Mouse (Mus musculus) heart, adult 11 months (tissue): ENCODE data around the gene Sis.

Experiments used
- DNase-seq: peaks from one replicate; pipeline ENCODE4 v3.0.0; 2022

The Sis gene

DNA sequence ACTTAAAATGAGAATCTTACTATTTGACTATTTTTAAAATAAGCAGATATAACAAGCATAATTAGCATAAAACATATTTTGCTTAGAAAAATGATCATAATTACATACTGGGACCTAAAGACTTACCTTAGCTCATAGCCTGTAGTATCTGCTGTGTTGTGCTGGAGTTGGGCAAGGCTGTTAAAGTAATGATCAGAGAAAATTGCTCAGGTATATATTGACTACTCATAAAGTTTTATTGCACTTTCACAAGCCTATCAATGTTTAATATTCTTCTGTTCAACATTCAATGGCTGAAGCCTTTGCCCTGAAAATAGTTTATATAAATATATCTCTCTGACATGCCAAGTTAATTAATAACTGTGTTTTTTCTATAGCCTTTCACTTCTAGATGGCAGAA, at the start of gene Sis:
Gene Sis, minus strand, starts transcription at position 189 of the 400 bp plus-strand sequence.
- DNase-seq: no peak

GRCm38 (mm10) chr3:73006045-73006444, 38.4 kb upstream of the Sis start:
- DNase-seq: no peak

DNA sequence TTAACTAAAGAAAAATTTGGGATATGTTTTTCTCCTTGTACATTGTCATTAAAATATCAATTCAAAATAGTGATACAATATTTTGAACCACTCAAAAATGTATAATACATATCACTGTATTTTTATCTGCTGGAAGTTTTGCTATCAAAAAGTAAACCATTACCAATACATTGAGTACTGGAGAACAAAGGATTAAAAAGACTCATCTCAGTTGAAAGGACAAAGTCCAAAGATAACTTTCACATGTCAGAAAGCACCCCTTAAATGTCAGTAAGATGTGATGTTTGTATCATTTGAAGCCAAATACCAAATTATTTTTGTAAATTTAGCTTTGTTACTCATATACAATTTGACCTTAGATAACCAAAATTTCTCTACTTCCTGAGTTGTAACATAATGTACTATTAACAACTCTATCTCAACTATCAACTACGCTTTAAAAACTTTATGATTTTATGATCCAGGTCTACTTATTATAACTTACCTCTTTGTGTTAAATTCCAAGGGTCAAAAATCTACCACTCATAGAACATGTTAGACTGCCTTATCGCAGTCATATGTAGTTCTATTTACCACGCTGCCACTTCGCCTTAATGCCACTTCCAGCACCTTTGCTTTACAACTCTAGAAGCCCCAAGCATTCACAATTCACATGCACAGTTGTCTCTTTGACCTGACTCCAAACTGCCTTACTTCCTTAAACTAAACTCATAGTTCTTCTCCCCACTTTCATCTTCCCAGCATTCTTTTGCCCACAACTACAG, 35.5 kb upstream of the Sis start:
- no peak for DNase-seq

GRCm38 (mm10) chr3:72997517-72997916, 29.9 kb upstream of the Sis start:
- DNase-seq: no peak

DNA sequence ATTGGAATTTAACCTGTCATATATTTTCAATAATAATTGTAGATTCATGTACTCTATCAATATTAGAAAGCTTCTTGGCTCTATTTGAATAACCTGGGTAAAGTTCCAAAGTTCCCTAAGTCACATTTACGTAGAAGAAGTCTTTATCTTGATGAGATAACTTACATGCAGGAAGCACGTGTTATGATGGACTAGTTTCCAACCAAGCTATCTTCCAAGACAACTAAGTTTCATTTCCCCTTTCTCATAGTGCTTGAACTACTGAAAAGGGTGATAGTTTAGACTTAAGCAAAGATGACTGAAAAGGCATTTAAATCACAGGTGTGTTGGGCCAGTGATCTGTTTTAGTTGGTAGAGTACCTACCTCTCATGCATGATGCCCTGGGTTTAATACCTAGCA, 23.3 kb upstream of the Sis start:
- DNase-seq: no peak

DNA sequence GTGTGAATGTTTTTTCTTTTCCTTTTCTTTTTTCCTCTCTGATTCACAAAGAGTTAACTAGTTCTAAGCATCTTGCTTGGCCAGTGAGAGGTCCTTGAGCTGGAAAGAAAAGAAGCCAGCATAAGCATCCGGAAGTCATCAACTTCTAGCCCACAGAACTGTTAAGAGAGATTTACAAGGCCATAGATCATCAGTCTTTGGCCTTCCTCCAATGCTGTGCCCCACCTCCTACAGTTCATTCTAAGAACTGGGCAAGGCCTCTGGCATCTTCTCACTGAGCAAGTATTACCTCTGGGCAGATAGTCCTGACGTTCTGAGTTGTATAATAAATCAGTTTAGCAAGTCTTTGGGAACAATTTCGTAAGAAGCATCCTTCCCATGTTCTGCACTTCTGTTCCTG, 8.9 kb upstream of the Sis start:
- no peak for DNase-seq

DNA sequence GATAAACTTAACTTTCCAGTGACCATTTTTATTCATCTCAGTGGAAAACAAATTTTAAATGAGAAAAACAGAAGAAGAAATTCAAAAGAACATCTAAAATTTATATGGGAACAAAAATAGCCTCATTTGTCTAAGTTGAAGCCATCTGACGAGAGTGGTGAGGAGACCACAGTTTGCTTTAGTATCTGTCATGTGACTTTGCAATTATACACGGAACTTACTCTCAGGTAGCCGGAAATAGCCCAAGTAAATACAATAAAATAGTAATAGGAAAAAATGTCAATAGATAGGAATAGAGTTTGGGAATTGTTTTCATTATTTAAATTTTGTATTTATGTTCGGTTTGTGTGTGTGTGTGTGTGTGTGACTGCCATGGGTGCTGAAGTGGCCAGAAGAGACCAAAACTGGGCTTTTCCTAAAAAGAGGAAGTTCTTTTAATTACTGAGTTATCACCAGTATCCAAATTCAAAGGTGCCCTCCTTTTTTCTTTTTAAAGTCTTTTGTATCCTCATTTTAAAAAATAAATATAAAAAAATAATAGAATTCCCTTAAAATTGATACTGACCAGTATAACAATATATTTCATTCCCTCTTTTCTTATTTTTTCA, 48.6 kb downstream of the Sis start:
- no peak for DNase-seq

GRCm38 (mm10) chr3:72882501-72882900, 85.2 kb downstream of the Sis start:
- no peak for DNase-seq

- no peak for DNase-seq
These were observed 99.5 kb downstream of the Sis start for GRCm38 (mm10) chr3:72868141-72868540.

DNA sequence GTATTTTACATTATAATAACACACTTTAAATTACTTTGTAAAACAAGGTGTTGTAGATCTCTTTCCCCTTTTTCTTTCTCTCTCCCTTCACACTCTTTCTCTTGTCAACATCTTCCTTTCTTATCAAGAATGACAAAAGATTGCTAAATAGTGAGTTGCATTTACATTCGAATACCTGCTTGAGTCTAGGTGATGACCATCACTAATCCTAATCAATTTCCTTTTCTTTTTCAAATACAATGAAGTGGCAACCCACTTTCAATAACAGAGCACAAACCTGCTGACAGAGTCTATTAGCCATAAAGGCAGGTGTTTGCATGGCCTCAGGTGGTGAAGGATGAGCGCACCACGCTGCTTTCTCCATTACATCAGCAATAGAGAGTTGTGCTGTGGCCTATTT, 108.9 kb downstream of the Sis start:
- DNase-seq: no peak

- no peak for DNase-seq
These were observed 112.3 kb downstream of the Sis start for GRCm38 (mm10) chr3:72855405-72855804.

DNA sequence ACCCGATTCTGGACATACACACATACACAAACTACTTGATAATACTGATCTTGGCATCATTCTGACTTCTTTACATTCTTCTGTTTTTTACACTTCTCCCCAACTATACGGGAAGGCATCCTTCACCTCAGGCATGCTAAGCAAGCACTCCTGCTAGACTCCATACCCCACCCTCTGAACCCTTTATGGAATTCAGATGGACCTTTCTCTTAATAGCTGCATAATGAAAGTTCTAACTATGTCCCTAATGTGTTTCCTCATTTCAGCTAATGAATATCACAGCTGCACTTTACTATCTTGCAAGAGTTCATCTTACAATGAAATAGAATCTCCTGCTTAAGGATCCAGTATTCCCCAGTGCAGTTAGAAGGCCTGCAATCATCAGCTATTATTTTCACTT, 127.0 kb downstream of the Sis start:
- DNase-seq: no peak
